Mouse (Mus musculus) heart, adult 2 months (tissue): Measurements from ENCODE around the gene Efemp2. TPM values are rescaled to one million over a fixed set of nuclear protein-coding genes. Genes with fewer than 3 reads are reported as not detected.
A peak's percentile ranks its signal among the peaks of the same experiment; 100 is the strongest.

Experiments used
- DNase-seq, 2 experiments: peaks; one replicate each; pipeline ENCODE4 v3.0.0; 2021
- H3K27ac ChIP-seq: fragments of 200-600 bp; 2 replicates; pipeline ENCODE4 v1.8.1; 2022
- H3K27me3 ChIP-seq: fragments of 200-500 bp; 2 replicates; pipeline ENCODE4 v1.6.1; 2012; ENCODE audit warnings: mild to moderate bottlenecking, low read length, inconsistent platforms, mixed read lengths; ENCODE audit not compliant: control insufficient read depth, insufficient read depth
- H3K36me3 ChIP-seq: fragments of 200-500 bp; 2 replicates; pipeline ENCODE4 v1.6.1; 2012; ENCODE audit warnings: low read length, inconsistent platforms; ENCODE audit not compliant: control insufficient read depth, insufficient read depth
- H3K4me1 ChIP-seq: fragments of 200-500 bp; 2 replicates; pipeline ENCODE4 v1.6.1; 2011; ENCODE audit warnings: low read length; ENCODE audit not compliant: control insufficient read depth, insufficient read depth
- H3K4me3 ChIP-seq: fragments of 200-600 bp; 2 replicates; pipeline ENCODE4 v1.8.1; 2022
- H3K79me2 ChIP-seq: fragments of 200-500 bp; replicated peaks from 2 replicates; pipeline ENCODE4 v1.6.1; 2012; ENCODE audit warnings: mild to moderate bottlenecking, inconsistent platforms, low read length, moderate library complexity, mixed read lengths; ENCODE audit not compliant: control insufficient read depth, insufficient read depth
- H3K9ac ChIP-seq: fragments of 200-500 bp; 2 replicates; pipeline ENCODE4 v1.6.1; 2012; ENCODE audit warnings: low read depth, mild to moderate bottlenecking, control low read depth, inconsistent platforms, low read length, mixed read lengths
- CTCF ChIP-seq: fragments of 200-600 bp; IDR thresholded peaks from 2 replicates; pipeline ENCODE4 v1.8.1; 2022; ENCODE audit warnings: antibody characterized with exemption, mild to moderate bottlenecking, moderate library complexity
- EP300 ChIP-seq: fragments of 200-500 bp; IDR thresholded peaks from 2 replicates; pipeline ENCODE4 v1.6.1; 2011; ENCODE audit warnings: low read depth, low read length, control low read depth; ENCODE audit not compliant: insufficient read depth
- POLR2A ChIP-seq: fragments of 200-500 bp; IDR thresholded peaks from 2 replicates; pipeline ENCODE4 v1.6.1; 2011; ENCODE audit warnings: mild to moderate bottlenecking, low read depth, low read length, control low read depth; ENCODE audit not compliant: insufficient read depth
- WGBS: fragments of 180-500 bp; shearing (Covaris S2); methylation state at CpG from one replicate; pipeline ENCODE4 v1.1.7; 2018; 5-methylcytosine and 5-hydroxymethylcytosine counted together
- intact Hi-C: fragments of 180-260 bp; cut with DNase I; formaldehyde crosslinking; loops from one replicate; pipeline ENCODE4 v1.15.1; 2025
- polyA plus RNA-seq: library from polyadenylated mRNA; depleted of rRNA; stranded (reverse); fragments of >200 nt; gene quantifications from 2 replicates; pipeline ENCODE4 v1.2.3, GENCODE M21; 2012
- total RNA-seq, 2 experiments: library from RNA; stranded (reverse); gene quantifications; 2 replicates each; pipeline ENCODE4 v1.2.3; 2021

Efemp2 gene
- total and polyA plus RNA-seq, 3 experiments = 8.2 to 36.3 (median 10.3) TPM

- Histone ChIP-seq H3K79me2 (no peaks in the 10 kb centered on the region), H3K9ac (no peak within 1 kb of the TSS), H3K36me3 (no peaks in the 10 kb centered on the region), H3K4me3 (no peak within 1 kb of the TSS), H3K27ac (no peak within 1 kb of the TSS), H3K4me1 (no peaks in the 10 kb centered on the region), H3K27me3 (no peaks in the 10 kb centered on the region)
- intact Hi-C loops = no loop called here
- no peak for TF ChIP-seq POLR2A
- no peak for TF ChIP-seq EP300
- TF ChIP-seq CTCF = no peak
- WGBS = 64% methylated on average over 17 of the region's 17 CpGs
- DNase-seq = no peak
Observed at GRCm38 (mm10) chr19:5503687-5504086, 29.9 kb downstream of the Efemp2 start, which contains the start of gene 1700020D05Rik. TSS of gene 1700020D05Rik (minus strand) at chr19:5503787.

GRCm38 (mm10) chr19:5510031-5511026, 36.6 kb downstream of the Efemp2 start, which contains the start of gene Snx32:
TSS of gene Snx32 (minus strand) at chr19:5510538.
- Histone ChIP-seq H3K4me3 (peak within 1 kb of the TSS; percentile 80), H3K9ac (peak within 1 kb of the TSS; percentile 63), H3K36me3 (no peaks in the 10 kb centered on the region), H3K79me2 (no peaks in the 10 kb centered on the region), H3K4me1 (peaks cover 6% of the 10 kb centered on the region), H3K27ac (peak within 1 kb of the TSS; percentile 74), H3K27me3 (no peaks in the 10 kb centered on the region)
- TF ChIP-seq POLR2A (peak; percentile 74), EP300 (0 out of 2 replicates have a peak, but pooled peaks have one; percentile 14), CTCF (peak; percentile 53)
- 1% methylated on average over 46 of the region's 47 CpGs for WGBS
- peak; percentile 95 to 98 for DNase-seq
- intact Hi-C loops = loop anchor here (2.0 kb wide), 1 partner anchor 20 kb away; the partner anchor contains the start of gene Cfl1

GRCm38 (mm10) chr19:5511074-5511632, 37.4 kb downstream of the Efemp2 start:
- Histone ChIP-seq H3K9ac (peak overlapping the region; percentile 63), H3K4me3 (peak overlapping the region; percentile 80), H3K27me3 (no peaks in the 10 kb centered on the region), H3K36me3 (no peaks in the 10 kb centered on the region), H3K4me1 (peaks cover 6% of the 10 kb centered on the region), H3K79me2 (no peaks in the 10 kb centered on the region), H3K27ac (peak overlapping the region; percentile 74)
- no peak for TF ChIP-seq POLR2A
- no peak for TF ChIP-seq EP300
- TF ChIP-seq CTCF = no peak
- intact Hi-C loops = loop anchor here (2.0 kb wide), 1 partner anchor 20 kb away; the partner anchor contains the start of gene Cfl1
- DNase-seq = no peak
- 35% methylated on average over 14 of the region's 15 CpGs for WGBS

GRCm38 (mm10) chr19:5512091-5513004, 38.6 kb downstream of the Efemp2 start:
- 38% methylated on average over 12 of the region's 12 CpGs for WGBS
- DNase-seq = peak in 1 of 2 experiments; percentile 24
- Histone ChIP-seq H3K4me3 (no peak overlapping the region), H3K4me1 (peaks cover 6% of the 10 kb centered on the region), H3K27me3 (no peaks in the 10 kb centered on the region), H3K79me2 (no peaks in the 10 kb centered on the region), H3K9ac (no peak overlapping the region), H3K36me3 (no peaks in the 10 kb centered on the region), H3K27ac (no peak overlapping the region)
- intact Hi-C loops = no loop called here
- TF ChIP-seq POLR2A = no peak
- no peak for TF ChIP-seq CTCF
- TF ChIP-seq EP300 = no peak

GRCm38 (mm10) chr19:5513005-5513349, 39.2 kb downstream of the Efemp2 start:
- Histone ChIP-seq H3K4me1 (peaks cover 6% of the 10 kb centered on the region), H3K27ac (no peak overlapping the region), H3K4me3 (no peak overlapping the region), H3K9ac (no peak overlapping the region), H3K27me3 (no peaks in the 10 kb centered on the region), H3K36me3 (no peaks in the 10 kb centered on the region), H3K79me2 (no peaks in the 10 kb centered on the region)
- TF ChIP-seq POLR2A (no peak), CTCF (no peak)
- no peak for DNase-seq
- intact Hi-C loops = no loop called here
- WGBS = 76% methylated on average over 3 of the region's 3 CpGs
